Mouse (Mus musculus) spleen, postnatal 10 days (tissue): ENCODE data around the gene Col4a5.

ENCODE experiments used
- DNase-seq, 2 experiments: peaks; one replicate each; pipeline ENCODE4 v3.0.0; 2021 to 2022; ENCODE audit warnings: low spot score in 2 of 2

Gene Col4a5

DNA sequence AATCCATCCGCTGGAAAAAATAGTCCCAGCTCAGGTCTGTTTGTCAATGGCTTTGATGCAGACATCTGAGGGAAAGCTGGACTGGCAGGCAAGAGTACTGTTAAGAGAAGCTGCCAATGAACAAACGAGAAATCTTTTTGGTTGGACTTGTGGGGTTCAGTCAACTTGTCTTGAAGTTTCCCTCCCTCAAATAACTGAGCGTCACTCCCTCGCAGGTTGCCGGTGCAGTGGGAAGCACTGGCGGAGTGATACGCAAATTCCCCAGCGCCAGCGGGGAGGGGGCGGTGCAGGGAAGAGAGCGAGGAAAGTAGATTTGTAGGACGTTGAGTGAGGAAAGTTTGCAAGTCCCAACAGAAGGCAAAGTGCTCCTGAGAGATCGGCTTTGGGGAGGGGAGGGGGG is at the start of gene Col4a5:
Gene Col4a5 (plus strand): TSS at position 276 of the 400 bp plus-strand sequence.
- peak in 1 of 2 experiments; percentile 11 for DNase-seq

DNA sequence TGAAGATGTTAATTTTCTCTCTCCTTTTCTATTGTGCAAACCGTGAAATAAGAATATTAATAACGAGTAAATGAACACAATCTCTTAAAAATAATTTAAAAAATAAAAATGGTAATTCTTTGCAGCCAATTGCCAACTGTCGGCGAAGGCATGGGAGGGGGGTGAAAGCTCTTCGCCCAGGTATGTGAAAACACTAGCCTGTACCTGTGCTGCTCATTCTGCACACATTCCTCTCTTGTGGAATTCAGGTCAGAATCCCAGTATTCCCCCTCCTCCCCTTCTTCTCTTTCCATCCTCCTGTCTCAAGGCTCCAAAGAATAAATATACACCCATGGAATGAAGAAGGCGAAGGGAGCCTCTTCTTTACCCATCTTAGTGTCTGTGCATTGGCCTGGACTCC is 38.4 kb upstream of the Col4a5 start:
- DNase-seq = no peak

DNA sequence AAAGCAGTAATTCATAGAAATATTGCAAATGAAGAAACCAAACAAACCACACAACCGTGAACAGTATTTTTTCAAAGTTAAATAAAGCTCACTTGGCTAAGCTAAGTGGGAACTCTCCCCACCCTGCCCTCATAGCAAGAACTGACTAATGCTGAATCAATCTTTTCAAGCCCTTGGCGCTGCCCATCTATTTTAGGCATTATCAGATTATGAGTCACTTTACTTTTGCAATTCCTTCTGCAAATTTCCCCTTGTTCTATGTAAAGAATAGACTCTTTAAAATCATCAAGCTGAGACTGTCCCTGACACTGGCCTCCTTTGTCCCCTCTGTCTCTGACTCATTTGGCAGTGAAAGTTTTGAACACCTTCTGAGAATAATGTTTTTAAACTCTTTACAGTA is 35.8 kb upstream of the Col4a5 start:
- DNase-seq = no peak

- DNase-seq = no peak
These were observed 27.2 kb upstream of the Col4a5 start for GRCm38 (mm10) chrX:141447936-141448335.

DNA sequence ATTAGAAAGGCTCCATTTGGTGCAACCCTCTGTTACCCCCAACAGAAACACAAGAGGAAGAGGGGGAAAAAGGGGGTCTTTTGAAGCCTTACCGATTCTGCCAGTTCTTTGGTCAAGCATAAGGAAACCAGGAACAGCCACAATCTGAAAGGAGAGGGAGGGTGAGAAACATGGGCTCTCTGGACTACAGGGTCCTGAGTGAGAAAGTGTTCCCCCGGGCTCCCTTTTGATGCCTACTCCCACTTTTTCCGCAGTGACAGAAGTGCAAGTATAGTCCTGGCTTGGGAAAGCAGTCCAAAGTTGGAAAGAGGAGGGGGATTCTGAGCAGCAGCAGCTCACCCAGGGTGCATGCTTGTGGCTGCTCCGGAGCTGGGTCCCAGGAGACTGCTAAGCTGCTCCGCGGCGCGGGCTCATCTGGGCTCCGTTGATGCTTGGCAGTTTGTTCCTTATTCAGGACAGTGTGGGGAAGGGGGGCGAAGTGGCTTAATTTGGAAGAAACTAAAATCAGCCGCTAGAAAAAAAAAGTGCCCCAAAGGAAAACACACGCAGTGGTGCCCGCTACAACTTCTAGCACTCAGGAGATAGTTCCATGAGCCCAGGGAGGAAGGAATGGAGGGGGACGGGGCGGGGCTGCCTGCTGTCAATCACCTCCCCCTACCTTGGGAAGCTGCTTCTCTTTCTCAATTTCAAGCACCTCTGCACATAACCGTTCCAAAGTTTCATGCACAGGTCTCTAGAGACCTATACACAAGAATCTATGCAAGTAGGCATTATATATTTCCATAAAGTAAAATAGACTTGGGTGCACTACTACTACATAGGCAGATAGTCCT is 1.5 kb upstream of the Col4a5 start, which contains the start of gene Col4a6:
Gene Col4a6 (minus strand): TSS at position 607 of the 833 bp plus-strand sequence.
- DNase-seq = no peak

- no peak for DNase-seq
These were observed 562 bp downstream of the Col4a5 start for GRCm38 (mm10) chrX:141475566-141476327.

DNA sequence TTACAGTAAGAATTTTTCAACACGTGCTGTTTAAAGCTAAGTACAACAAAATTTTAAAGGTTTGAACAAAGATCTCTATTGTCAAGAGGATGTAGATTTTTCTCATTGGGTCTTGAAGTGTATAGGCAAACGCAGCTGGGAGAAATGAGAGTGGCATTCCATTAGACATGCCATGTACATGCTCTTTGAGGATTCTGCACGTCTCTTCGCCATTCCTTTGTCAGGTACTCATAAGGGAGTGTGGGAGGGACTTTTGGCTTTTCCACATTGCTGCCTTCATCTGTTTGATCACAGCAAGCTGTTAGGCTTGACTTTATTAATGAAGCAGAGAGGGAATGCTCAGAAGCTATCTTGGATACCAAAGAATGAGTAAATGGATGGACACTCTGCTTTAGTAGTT is 19.4 kb downstream of the Col4a5 start:
- no peak for DNase-seq

GRCm38 (mm10) chrX:141503125-141503524 is 27.9 kb downstream of the Col4a5 start:
- no peak for DNase-seq

DNA sequence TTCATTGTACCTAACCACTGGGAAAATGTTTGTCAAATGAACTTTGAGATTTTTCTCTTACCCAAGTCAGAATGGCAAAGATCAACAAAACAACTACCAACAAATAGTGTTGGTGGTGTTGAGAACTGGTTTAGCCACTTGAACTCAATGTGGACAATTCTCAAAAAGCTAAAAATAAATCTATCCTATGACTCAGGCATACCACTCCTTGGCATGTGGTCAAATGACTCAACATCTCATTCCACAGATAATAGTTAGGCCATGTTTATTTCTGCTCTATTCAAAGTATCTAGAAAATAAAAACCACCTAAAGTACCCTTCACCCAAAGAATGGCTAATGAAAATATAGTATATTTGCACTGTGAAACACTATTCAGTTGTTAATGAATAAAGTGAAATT is 58.3 kb downstream of the Col4a5 start:
- DNase-seq = no peak

GRCm38 (mm10) chrX:141547471-141547870 is 72.3 kb downstream of the Col4a5 start:
- no peak for DNase-seq

GRCm38 (mm10) chrX:141590242-141590641 is 115.1 kb downstream of the Col4a5 start:
- no peak for DNase-seq

- no peak for DNase-seq
These were observed 246.5 kb downstream of the Col4a5 start for GRCm38 (mm10) chrX:141721725-141722124.

- DNase-seq = no peak
These were observed 248.8 kb downstream of the Col4a5 start for GRCm38 (mm10) chrX:141723936-141724335.

- DNase-seq = no peak
These were observed 249.3 kb downstream of the Col4a5 start for GRCm38 (mm10) chrX:141724391-141724891.

DNA sequence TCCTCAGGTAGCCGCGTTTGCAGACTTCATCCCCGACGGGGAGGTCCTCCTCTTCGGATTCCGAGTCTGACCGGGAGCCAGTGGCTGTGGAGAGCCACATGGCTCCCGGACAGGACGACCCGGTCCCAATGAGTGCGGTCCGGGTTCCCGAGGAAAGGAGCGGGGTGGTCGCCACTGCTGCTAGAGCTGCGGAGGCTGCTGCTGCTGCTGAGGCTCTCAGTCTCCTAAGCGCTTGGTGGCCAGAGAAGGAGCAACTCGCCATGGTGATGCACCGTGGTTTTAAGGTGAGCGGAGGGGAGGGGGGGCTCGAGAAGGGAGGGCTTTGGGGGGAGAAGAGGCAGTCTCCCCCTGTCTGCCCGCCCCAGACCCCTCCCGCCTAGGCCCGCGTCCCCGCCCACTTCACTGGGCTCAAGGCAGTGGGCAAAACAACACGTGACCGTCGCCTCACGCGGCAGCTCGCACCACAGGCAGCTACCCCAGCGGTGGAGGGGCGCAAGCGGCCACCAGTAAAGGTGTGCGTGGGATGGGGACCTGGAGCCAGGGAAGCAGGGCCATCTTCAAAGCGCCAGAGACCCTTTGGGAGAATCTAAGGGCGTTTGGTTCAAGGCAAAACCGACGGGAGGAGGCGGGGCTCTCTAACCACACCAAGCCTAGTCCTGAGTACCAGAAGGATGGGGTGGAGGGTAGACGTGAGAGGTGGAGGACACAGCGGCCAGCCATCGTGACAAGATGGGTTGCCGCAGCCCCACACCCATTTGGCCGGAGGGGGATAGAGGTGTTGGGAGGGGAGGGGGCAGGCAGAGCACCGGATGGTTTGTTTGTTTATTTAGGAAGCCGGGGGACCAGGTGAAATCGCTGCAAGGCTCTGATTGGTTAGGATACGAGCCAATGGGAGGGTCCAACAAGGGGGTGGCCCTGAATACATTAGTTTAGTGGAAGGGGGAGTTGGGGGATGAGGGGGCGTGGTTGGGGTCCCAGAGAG is 250.0 kb downstream of the Col4a5 start, which contains the start of gene Irs4:
Gene Irs4 (minus strand): TSS at position 327 of the 982 bp plus-strand sequence.
- no peak for DNase-seq

DNA sequence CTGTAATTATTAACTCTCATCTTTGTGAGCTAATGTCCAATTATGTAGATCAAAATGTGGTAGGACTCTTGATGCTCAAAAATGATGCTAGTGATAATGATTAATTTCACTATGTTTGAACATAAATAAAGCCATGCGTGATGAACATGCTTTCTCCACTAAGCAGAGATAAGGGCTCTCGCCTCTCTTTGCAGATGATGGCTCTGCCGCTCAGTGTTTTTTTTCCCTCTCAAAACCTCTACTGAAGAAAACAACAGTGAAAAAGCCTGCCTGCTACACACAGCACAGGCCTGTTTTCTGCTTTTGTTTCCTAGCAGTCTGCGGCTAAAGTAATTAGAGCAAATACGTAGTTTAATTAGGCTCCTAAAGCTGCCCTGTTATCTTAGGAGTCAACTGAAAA is 254.4 kb downstream of the Col4a5 start:
- DNase-seq = no peak
